Mouse (Mus musculus) gastrocnemius, postnatal 14 days (tissue): Measurements from ENCODE around the gene Nsfl1c. TPM values are rescaled to one million over a fixed set of nuclear protein-coding genes. Genes with fewer than 3 reads are reported as not detected.
A peak's percentile ranks its signal among the peaks of the same experiment; 100 is the strongest.
"Not testable (repeated sequence)": the region's sequence is repeated elsewhere in the genome, so short reads cannot be mapped to it uniquely, and the experiment has no call there.

Source experiments
- DNase-seq: peaks from one replicate; pipeline ENCODE4 v3.0.0; 2021; ENCODE audit warnings: mixed read lengths
- intact Hi-C: fragments of 180-260 bp; cut with DNase I; formaldehyde crosslinking; loops from one replicate; pipeline ENCODE4 v1.15.1; 2025; ENCODE audit warnings: low total_unique reads
- long read RNA-seq, 2 experiments: library from polyadenylated mRNA; stranded (forward); transcript quantifications; one replicate each; pipeline ENCODE4 v2.0.0; 2021
- total RNA-seq, 2 experiments: library from RNA; stranded (reverse); gene quantifications; 2 replicates each; pipeline ENCODE4 v1.2.3; 2021

The Nsfl1c gene
- 10 to 100 TPM; 81.0 to 92.0 TPM for total RNA-seq
- long read RNA-seq, experiment 1, transcript Nsfl1c-201 (9 exons, 1,364 nt), result major isoform, 62 of 69 reads
- long read RNA-seq, experiment 1, partial matches to known transcripts, result 3 of 69 reads
- long read RNA-seq, experiment 1, other reads (novel, unspliced or antisense), result 3 of 69 reads
- long read RNA-seq, experiment 2, transcript Nsfl1c-201 (9 exons, 1,364 nt), result major isoform, 52 of 56 reads
- long read RNA-seq, experiment 2, partial matches to known transcripts, result 1 of 56 reads
- long read RNA-seq, experiment 2, other reads (novel, unspliced or antisense), result 2 of 56 reads

GRCm38 (mm10) chr2:151494035-151494803 lies at the start of gene Nsfl1c:
Gene Nsfl1c (plus strand): TSS chr2:151494182.
- peak; percentile 96 for DNase-seq
- intact Hi-C loops, result loop anchor here (5.0 to 10.0 kb wide), 2 partner anchors 188 to 251 kb away; partner anchors contain the start of gene Psmf1

- intact Hi-C loops, DNase-seq: not testable (repeated sequence)
These were observed 17.9 kb upstream of the Nsfl1c start, which contains the start of gene 4921509C19Rik for GRCm38 (mm10) chr2:151476053-151476452. Gene 4921509C19Rik (minus strand): TSS chr2:151476153.

DNA sequence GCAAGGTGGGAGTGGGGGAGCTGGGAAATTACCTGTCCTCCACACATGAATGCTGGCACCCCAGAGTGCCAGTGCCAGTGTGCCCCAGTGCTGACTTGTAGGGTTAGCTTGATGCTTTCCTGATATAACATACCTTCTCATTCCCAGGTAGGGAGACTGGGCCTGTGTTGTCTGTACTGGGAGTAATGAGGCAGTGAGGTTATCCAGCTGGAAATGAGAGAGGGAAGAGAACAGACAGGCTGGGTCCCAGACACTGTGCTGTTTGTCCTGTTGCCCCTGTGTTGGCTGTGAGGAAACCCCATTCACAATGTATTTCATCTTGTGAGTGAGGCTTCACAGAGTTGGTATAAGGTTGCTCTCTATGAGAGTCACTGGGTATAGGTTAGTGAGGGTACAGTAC lies 7.5 kb upstream of the Nsfl1c start:
- intact Hi-C loops, result no loop called here
- no peak for DNase-seq

- intact Hi-C loops, result loop anchor here (10.0 kb wide), 1 partner anchor 246 kb away; the partner anchor contains the start of gene Psmf1
- DNase-seq, result no peak
These were observed 4.4 kb downstream of the Nsfl1c start for GRCm38 (mm10) chr2:151498358-151498757.

DNA sequence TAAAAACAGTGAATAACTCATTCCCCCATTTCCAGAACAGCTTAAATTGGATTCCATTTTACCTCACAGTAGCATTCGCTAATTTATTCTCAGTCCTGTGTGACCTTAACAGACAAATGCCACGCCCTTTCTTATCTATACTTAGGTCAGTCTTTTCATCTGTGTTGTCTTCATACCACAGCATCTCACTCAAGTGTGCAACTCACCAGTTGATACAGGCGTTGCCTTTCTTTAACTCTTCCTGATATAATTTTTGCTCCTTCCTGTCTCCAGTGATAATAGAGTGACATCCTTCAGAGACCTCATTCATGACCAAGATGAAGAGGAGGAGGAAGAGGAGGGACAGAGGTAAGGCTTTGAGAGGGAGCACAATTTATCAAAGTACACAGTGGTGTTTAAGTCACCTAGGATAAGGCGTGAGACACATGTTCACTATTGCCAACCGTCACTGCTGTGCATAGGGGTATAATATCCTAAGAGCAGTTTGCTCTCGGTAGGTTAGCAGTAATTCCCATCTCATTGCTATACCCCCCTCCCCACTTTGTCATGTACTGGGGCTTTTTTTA lies 6.5 kb downstream of the Nsfl1c start:
- intact Hi-C loops, result loop anchor here (5.0 kb wide), 1 partner anchor 47 kb away; no protein-coding TSS in a partner anchor
- DNase-seq, result no peak

GRCm38 (mm10) chr2:151504226-151504625 lies 10.2 kb downstream of the Nsfl1c start:
- no peak for DNase-seq
- intact Hi-C loops, result loop anchor here (5.0 kb wide), 1 partner anchor 43 kb away; no protein-coding TSS in a partner anchor

DNA sequence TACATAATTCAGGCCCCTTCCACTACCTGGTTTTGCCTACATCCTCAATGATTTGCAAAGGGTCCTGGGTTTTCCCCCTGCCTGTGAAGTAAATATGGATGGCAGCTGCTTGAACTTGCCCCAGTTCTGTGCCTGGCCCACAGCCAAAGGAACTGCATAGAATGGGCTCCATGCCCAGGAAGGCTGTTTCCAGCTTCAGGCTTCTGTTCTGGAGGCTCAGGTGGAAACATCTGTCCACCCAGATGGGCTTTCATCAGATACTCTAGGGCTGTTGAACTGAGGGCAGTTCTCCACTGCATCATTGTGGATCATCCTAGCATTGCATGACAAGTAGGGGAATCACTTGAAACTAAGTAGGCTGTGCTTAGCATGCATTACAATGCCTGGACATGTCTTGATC lies 18.2 kb downstream of the Nsfl1c start:
- intact Hi-C loops, result no loop called here
- peak; percentile 34 for DNase-seq

GRCm38 (mm10) chr2:151513525-151514285 lies 19.7 kb downstream of the Nsfl1c start:
- no peak for DNase-seq
- intact Hi-C loops, result no loop called here

DNA sequence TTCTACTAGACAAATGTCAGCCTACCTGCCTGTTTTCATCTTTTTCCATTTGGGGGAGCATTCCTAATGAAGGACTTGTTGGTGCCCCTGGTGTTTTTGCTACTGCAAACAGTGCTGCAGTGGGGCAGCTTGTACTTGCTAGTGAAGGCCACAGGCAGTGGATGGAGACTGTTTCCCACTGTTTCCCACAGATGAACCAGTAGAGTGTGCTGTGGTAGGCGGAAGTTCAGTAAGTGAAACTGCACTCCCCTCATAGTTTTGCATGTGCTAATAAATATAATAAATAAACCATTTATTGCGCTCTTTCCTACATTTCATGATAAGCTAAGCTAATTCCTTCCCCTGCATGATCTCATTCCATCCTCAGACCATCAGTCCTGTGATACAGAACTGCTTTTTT lies 25.0 kb downstream of the Nsfl1c start:
- no peak for DNase-seq
- intact Hi-C loops, result no loop called here

DNA sequence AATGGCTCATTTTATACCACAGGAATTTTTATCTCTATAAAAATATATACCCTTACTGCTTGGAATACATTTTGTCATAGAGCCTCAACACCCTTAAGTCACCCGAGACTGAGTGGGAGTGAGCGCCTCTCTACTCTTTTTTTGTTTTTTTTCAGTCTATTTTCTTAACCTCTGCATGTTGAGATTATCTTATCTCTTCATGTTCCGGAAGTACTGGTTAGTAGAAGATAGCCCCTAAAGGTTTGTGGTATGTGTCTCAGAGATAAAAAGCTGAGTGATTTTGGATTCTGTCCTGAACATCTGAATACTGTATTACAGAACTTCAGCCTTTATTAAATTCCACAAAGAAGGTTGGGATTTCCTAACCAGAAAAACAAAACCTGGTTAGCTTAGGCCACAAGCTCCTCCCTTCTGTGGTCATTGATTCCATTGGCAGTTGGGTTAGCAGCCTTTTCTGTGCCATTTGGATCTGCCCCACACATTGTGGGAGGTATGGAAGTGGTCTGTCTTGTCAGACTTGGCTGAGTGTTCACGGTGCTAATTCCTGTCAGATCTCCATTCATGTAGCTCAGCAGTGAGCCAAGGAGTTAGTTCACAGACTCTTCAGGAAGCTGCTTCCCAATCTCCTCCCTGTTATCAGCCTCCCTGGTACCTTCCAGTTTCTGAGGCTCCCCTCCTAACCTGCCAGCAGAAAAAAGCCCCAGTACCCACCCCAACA lies 30.5 kb downstream of the Nsfl1c start:
- no peak for DNase-seq

DNA sequence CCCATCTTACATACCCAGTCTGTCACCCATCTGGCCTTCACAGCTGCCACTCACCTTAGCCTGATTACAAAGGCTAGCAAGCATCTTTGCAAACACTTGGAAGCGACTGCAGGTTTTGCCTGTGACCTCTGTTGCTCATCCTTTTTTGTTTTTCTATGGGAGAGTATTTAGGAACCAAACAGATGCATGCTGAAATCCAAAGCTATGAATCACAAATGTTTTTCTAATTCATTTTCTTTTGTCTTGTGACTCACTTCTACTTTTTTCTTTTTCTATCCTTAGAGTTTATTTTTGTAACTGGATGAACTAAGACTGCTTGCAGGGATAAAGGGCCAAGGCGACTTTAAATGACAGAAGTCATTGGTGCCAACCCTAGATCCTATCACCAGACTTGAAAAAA lies 31.5 kb downstream of the Nsfl1c start:
- no peak for DNase-seq
- intact Hi-C loops, result no loop called here

More for the DNA sequence above, 30.5 kb downstream of the Nsfl1c start:
- intact Hi-C loops, result no loop called here

DNA sequence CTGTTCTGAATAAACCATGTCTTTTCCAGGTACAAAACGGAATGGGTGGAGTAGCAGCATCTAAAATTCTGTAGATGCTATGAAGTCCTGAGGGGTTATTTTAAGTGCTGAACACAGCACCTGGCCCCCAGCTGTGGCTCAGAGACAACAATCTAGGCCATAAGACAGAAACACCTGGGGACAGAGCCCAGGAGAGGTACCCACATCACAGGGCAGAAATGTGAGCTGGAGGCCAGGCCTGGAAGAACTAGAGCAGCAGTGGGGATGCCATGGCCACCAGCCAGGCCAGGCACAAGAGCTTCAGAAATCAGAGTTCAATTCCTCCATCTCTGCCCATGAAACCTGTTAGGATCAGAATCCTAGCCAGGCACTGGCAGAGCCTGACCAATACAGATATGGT lies 34.1 kb downstream of the Nsfl1c start:
- intact Hi-C loops, result no loop called here
- no peak for DNase-seq

DNA sequence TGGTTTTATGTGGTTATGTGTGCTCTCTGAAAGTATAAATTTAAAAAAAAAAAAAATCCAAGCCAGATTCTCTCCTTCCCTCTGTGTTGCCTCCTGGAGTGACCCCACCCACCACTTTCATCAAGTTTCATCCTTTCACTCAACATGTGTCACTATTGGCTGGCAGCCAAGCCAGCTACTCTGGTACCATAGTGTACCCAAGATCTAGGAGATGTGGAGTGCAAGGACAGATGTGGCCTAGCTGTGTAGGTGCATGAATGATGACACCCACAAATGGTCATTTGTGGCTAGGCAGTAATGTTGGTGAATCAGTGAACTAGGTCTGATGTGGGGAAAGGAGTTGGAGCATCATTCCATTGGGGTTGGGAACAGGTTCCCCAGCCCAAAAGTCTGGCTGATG lies 35.2 kb downstream of the Nsfl1c start:
- DNase-seq, result no peak
- intact Hi-C loops, result no loop called here

GRCm38 (mm10) chr2:151530378-151531230 lies 36.6 kb downstream of the Nsfl1c start:
- DNase-seq, result no peak
- intact Hi-C loops, result no loop called here

- intact Hi-C loops, result no loop called here
- DNase-seq, result no peak
These were observed 39.6 kb downstream of the Nsfl1c start for GRCm38 (mm10) chr2:151533632-151534031.

DNA sequence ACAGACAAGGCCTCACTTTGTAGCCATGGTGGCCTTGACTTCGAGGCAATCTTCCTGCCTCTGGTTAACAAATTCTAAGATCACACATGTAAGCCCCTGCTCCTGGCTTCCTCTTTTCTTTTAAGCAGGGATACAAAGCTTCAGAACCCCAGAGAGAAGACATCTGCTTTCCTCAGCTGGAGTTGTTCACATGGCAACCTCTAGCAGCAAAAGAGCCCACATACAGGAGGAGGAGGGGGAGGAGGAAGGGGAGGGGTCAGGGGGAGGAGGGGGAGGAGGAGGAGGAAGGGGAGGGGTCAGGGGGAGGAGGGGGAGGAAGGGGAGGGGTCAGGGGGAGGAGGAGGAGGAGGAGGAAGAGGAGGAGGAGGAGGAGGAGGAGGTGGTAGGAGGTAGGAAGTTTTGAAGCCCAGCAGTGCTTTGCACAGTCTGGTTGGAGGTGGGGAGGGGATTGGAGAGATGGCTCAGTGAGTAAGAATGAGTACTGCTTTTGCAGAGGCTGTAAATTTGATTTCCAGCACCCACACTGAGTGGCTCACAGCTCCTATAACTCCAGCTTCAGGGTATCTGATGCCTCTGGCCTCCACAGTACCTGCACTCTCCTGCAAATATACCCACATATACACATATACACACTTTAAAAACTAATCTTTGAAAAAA lies 42.1 kb downstream of the Nsfl1c start:
- no peak for DNase-seq
- intact Hi-C loops, result no loop called here

DNA sequence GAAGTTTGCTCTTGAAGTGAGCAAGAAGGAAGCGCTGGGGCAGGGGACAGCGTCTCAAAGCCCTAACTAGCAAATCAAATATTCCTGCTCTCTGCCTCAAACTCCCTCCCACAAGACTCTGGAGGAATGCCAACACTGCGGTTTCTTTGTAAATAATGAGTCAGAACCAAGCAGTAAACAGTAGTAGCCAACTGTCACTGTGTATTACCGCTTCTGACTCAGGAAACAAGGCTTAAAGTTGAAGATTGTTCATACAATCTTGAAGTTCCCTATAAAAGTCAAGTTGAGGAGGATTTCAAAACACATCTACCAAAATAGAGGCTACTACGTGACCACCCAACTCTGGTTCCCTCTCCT lies 42.6 kb downstream of the Nsfl1c start:
- DNase-seq, result peak; percentile 32
- intact Hi-C loops, result no loop called here

- DNase-seq, result no peak
- intact Hi-C loops, result no loop called here
These were observed 44.7 kb downstream of the Nsfl1c start for GRCm38 (mm10) chr2:151538646-151539045.
